Mouse (Mus musculus): ENCODE data around the gene Cd3g.

The Cd3g gene

DNA sequence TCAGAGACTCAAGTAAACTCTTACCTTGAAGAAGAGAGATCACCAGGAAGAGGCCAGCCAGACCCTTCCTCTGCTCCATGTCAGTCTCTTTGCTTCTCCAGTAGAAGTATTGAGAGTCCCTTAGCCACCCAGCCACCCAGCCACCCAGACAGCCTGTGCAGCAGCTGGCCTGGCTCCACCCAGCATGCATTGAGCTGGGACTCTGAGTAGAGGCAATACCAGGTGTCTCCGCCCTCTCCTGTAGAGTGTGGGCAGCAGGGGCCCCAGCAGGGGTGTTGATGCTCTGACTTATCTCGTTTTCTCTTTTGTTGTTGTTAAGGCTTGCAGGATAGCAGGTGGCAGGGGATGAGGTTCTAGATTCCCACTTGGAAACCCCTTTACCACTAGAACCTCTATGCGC is at the start of gene Cd3g:
TSS of gene Cd3g (minus strand) at position 190 of the 400 bp plus-strand sequence.
- peak; percentile 90 for DNase-seq

- no peak for DNase-seq
Observed at GRCm38 (mm10) chr9:45027376-45027775, 47.1 kb upstream of the Cd3g start.

GRCm38 (mm10) chr9:45024187-45024586 is 44.0 kb upstream of the Cd3g start:
- DNase-seq: no peak

- no peak for DNase-seq
Observed at GRCm38 (mm10) chr9:45023638-45024037, 43.4 kb upstream of the Cd3g start.

DNA sequence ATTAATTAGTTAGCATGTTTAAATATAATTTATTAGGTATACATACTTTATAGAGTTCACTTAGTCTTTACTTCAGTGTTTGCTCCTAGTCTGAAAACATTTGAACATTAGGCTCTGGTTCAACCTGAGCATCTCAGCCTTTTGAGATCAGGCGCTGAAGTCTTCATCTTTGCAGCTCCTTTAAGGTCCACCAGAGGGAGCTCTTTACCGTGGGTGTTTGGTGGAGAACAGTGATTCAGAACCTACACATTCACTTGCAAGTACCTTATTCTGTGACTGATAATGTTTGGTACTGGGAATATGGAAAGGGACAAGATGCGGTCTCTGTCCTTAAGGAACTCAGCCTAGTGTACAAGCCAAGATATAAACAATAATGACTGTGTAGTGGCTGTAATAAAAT is 42.6 kb upstream of the Cd3g start:
- DNase-seq: peak; percentile 75

DNA sequence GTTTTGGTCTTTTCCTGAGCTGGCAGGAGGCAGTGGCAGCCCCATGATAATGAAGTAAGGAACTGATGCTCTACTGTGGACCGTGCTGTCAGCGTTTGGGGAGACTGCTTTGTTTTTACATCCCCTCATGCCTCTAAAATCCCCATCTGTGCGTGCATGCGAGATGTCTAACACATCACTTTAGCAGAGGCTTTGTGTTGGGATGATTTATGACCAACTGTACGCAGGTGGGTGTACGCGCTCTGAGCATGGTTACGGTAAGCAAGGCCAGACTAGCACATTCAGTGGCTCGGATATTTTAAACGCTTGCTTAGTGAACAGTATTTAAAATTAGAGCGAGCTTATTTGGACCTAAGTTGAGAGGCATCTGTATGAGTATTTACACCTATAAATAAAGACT is 37.8 kb upstream of the Cd3g start:
- no peak for DNase-seq

DNA sequence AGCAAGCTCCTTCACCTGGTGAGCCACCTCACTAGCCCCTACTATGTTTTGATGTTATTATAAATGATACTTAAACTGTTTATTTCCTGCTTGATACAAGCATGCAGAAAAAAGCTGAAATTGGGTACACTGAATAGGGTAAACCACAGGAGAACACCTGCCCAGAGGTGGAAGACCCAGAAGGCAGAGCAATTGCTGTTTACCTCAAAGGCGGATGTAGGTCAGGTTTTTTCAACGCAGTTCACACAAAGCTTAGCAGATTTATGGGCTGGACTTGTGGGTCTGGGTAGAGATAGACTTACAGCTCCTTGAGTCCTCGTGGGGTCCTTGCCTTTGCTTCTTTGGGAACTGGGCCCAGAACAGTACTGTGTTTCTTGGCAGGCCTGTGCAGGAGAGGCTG is 35.6 kb upstream of the Cd3g start:
- DNase-seq: peak; percentile 49

GRCm38 (mm10) chr9:45014879-45015278 is 34.6 kb upstream of the Cd3g start:
- DNase-seq: no peak

GRCm38 (mm10) chr9:45011291-45011690 is 31.1 kb upstream of the Cd3g start:
- DNase-seq: peak; percentile 54

DNA sequence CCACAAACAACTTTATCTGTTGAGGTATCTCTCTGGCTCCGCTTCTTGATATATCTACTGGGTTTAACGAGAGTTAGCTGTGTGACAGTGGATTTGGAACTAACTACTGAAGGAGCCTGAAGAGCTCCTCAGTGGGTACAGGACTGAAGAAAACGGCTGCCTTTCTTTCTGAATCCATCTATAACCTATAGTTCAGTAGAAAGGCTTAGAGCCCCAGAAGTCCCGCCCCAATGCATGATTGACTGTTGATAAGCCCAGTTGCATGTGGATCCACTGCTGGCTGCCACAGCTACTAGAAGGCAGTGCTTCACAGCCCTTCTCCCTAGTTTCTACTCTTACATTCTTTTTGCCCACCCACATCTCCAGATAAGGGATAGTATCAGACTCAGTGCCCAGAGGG is 30.2 kb upstream of the Cd3g start:
- peak; percentile 83 for DNase-seq

- DNase-seq: peak; percentile 82
Observed at GRCm38 (mm10) chr9:45009180-45010078, 29.2 kb upstream of the Cd3g start, which contains the start of gene Cd3e. Gene Cd3e, minus strand, starts transcription at chr9:45009627.

- DNase-seq: peak; percentile 72
Observed at GRCm38 (mm10) chr9:45008342-45008741, 28.1 kb upstream of the Cd3g start.

DNA sequence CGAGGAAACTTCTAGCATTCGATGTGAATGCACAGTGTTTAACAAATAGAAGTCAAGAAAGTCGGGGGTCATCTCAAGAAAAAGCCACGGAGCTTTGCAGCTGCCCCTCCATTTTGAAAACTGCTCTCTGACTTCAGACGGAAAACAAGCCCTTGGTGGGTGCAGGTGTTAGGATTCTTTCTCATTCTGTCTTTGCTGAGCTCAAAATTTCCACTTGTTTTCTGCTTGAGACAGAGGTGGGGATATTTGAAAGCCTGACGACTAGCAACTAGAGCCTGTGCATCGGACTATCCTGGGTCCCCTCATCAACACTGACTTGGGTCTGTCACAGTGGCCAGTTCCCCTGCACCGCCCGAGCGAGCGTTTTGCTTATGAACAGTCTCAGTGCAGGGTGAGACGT is 27.2 kb upstream of the Cd3g start:
- DNase-seq: peak; percentile 58

DNA sequence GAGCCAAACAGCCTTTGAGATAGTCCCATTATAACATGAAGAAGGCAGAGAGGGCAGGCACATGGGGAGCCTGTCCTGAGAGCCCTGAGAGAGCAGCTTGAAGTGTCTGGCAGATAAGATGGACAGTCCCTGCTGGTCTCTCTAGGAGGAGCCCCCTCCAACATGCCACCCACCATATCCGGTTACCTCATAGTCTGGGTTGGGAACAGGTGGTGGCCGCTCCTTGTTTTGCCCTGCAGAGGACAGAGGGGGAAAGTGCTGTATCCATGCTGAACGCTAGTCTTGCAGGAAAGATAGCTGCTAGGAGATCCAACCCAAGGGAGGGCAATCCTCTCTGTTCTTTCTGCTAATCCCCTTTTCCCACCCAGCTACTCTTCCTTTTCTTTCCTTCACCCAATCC is 20.0 kb upstream of the Cd3g start:
- DNase-seq: peak; percentile 25

GRCm38 (mm10) chr9:44999776-45000175 is 19.5 kb upstream of the Cd3g start:
- DNase-seq: peak; percentile 47

- peak; percentile 67 for DNase-seq
Observed at GRCm38 (mm10) chr9:44999171-44999570, 18.9 kb upstream of the Cd3g start.

DNA sequence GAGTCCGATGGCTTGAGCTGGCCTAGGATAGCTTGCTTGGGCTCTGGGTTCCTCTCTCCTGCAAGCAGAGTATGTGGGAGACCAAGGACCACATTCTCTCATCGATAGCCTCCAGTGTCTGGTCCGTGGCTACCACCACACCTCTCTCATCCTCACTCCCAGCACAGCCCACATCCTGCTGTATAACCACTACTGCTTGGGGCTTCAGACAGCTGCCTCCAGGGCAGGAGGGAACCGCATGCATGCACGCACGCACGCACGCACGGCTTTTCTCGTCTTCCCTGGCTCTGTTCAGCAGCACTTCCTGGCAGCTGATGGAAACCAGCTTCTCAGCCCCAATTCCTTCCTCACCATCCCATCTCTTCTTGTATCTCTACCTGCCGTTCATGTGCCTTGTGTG is 17.9 kb upstream of the Cd3g start:
- DNase-seq: peak; percentile 66

- DNase-seq: peak; percentile 53
Observed at GRCm38 (mm10) chr9:44996590-44996989, 16.4 kb upstream of the Cd3g start.

GRCm38 (mm10) chr9:44994962-44995361 is 14.7 kb upstream of the Cd3g start:
- DNase-seq: no peak

- no peak for DNase-seq
Observed at GRCm38 (mm10) chr9:44993268-44993667, 13.0 kb upstream of the Cd3g start.

DNA sequence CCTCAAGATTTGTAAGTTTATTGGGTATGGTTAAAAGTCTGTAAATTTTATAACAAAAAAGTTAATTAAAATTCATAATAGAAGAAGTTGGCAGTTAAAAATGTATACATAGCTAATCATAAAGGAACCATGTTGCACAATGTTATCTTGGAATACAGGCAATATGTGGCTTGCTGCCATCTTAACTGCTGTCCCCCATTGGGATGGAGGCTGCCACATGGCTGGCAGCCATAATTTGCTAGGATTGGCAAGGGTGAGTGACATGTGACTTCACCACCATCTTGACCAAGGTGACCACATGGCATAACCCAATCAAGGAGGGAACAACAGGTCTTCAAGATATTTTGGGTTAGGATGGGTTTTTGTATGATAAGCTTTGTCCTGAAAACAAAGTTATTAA is 12.0 kb upstream of the Cd3g start:
- no peak for DNase-seq

DNA sequence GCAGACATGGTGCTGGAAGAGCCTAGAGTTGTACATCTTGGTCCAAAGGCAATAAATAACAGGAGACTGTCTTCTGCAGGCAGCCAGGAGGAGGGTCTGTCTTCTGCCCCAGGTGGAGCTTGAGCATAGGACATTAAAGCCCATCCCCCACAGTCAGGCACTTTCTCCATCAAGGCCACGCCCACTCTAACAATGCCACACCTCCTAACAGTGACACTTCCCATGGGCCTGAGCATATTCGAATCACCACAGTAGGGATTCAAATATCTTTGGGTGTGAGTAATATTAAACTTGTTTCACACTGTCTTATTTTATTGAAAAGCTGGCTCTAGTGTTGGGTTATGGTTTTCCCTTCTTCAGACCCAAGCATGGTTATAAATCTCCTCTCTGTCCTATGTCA is 11.6 kb upstream of the Cd3g start:
- DNase-seq: peak; percentile 12

- peak; percentile 55 for DNase-seq
Observed at GRCm38 (mm10) chr9:44986976-44987375, 6.7 kb upstream of the Cd3g start.

- peak; percentile 75 for DNase-seq
Observed at GRCm38 (mm10) chr9:44986242-44986781, 6.1 kb upstream of the Cd3g start.

All from thymus, postnatal 4 days (tissue).